Mouse (Mus musculus) lung, postnatal 0 days (tissue): ENCODE results near the gene Slc25a29. TPM values are rescaled to one million over a fixed set of nuclear protein-coding genes. Genes with fewer than 3 reads are reported as not detected.

Experiments used
- ATAC-seq: fragments of 200-750 bp; cut with Nextera tagmentation; 2 replicates; pipeline ENCODE4 v1.8.0; 2017; ENCODE audit warnings: moderate library complexity
- DNase-seq: peaks from one replicate; pipeline ENCODE4 v3.0.0-alpha.2; 2016; ENCODE audit warnings: low spot score
- H3K27ac ChIP-seq: fragments of 300-500 bp; sonication (generic); 2 replicates; pipeline ENCODE4 v1.5.1; 2014; ENCODE audit warnings: antibody characterized with exemption, mild to moderate bottlenecking, low read length, mixed read lengths
- H3K27me3 ChIP-seq: fragments of 300-500 bp; sonication (generic); replicated peaks from 2 replicates; pipeline ENCODE4 v1.6.1; 2014; ENCODE audit warnings: low read length, mixed read lengths; ENCODE audit not compliant: insufficient read depth
- H3K36me3 ChIP-seq: fragments of 300-500 bp; sonication (generic); 2 replicates; pipeline ENCODE4 v1.6.1; 2014; ENCODE audit warnings: low read length, mixed read lengths; ENCODE audit not compliant: insufficient read depth
- H3K4me1 ChIP-seq: fragments of 300-500 bp; sonication (generic); 2 replicates; pipeline ENCODE4 v1.6.1; 2014; ENCODE audit warnings: antibody characterized with exemption, low read depth, low read length, mixed read lengths; ENCODE audit not compliant: insufficient read depth
- H3K4me2 ChIP-seq: fragments of 300-500 bp; sonication (generic); replicated peaks from 2 replicates; pipeline ENCODE4 v1.6.1; 2014; ENCODE audit warnings: low read depth, mild to moderate bottlenecking, low read length, moderate library complexity, mixed read lengths
- H3K4me3 ChIP-seq: fragments of 300-500 bp; sonication (generic); 2 replicates; pipeline ENCODE4 v1.5.1; 2014; ENCODE audit warnings: low read depth, low read length
- H3K9ac ChIP-seq: fragments of 300-500 bp; sonication (generic); replicated peaks from 2 replicates; pipeline ENCODE4 v1.6.1; 2014; ENCODE audit warnings: low read depth, mild to moderate bottlenecking
- H3K9me3 ChIP-seq: fragments of 300-500 bp; sonication (generic); 2 replicates; pipeline ENCODE4 v1.6.1; 2016; ENCODE audit warnings: low read length, mixed read lengths
- CTCF ChIP-seq: IDR thresholded peaks from 2 replicates; pipeline ENCODE4 v1.5.1; 2016; ENCODE audit warnings: antibody characterized with exemption, mild to moderate bottlenecking
- EP300 ChIP-seq: IDR thresholded peaks from 2 replicates; pipeline ENCODE4 v1.6.1; 2016; ENCODE audit warnings: antibody characterized with exemption, mild to moderate bottlenecking, control low read depth
- WGBS: fragments of 180-500 bp; shearing (Covaris S2); extraction: QIAGEN DNeasy Blood & Tissue Kit; methylation state at CpG from one replicate; pipeline ENCODE4 v1.1.7; 2014; 5-methylcytosine and 5-hydroxymethylcytosine counted together
- polyA plus RNA-seq: library from polyadenylated mRNA; unstranded; fragments of >200 nt; fragmentation: Nextera tagmentation; extraction: Ambion mirVana; gene quantifications from 2 replicates; pipeline ENCODE4 v1.2.1, GENCODE M21; 2015

The Slc25a29 gene
- polyA plus RNA-seq, 1 experiment from 2014 or later = 19.7 TPM

DNA sequence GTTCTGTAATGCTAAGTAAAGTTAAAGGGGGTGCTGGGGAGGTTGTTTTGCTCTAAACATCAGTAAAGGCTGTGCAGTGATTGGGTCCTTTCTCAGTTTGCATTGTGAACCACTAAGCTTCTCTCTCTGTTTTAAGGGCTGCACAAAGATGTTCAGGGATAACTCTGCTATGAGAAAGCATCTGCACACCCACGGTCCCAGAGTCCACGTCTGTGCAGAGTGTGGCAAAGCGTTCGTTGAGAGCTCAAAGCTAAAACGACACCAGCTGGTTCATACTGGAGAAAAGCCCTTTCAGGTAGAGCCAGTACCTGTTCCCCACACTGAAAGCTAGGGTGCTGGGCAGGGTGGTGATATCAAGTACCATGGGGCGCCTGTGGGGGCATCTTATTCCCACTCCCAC is 21.2 kb downstream of the Slc25a29 start:
- H3K9me3 ChIP-seq = no peaks in the 10 kb centered on the region
- ATAC-seq = no peak
- 86% methylated on average over 6 of the region's 6 CpGs for WGBS
- TF ChIP-seq EP300 (no peak), CTCF (no peak)
- 0 out of 2 replicates have a peak, but pooled peaks cover 2% of the 10 kb centered on the region for H3K4me1 ChIP-seq
- no peak overlapping the region for H3K9ac ChIP-seq
- H3K4me2 ChIP-seq = no peak overlapping the region
- DNase-seq = no peak
- H3K27ac ChIP-seq = no peak overlapping the region
- no peaks in the 10 kb centered on the region for H3K27me3 ChIP-seq
- H3K4me3 ChIP-seq = no peak overlapping the region
- H3K36me3 ChIP-seq = peaks cover 4% of the 10 kb centered on the region; the same call in 1 of the 2 replicates

DNA sequence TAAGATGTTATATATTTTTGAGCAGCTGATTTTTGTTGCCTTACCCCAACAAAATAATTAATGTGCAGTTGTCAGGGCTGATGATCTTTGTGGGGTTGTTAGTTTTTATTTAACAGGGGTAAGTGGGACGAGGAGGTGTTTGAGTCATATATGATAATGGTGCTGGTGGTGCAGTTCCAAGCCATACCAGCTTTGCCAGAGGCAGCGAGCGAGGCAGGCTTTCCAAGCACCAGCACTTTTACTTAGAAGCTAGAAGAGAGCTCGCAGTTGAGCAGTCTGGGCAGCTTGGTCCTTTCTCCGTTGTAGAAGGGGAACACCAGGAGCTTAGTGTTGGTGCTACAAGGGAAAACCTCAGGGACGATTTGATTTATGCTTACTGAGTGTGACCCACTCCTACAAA is 23.2 kb downstream of the Slc25a29 start:
- 81% methylated on average over 6 of the region's 6 CpGs for WGBS
- no peak for ATAC-seq
- no peak overlapping the region for H3K4me2 ChIP-seq
- H3K4me1 ChIP-seq = 0 out of 2 replicates have a peak, but pooled peaks cover 2% of the 10 kb centered on the region
- H3K4me3 ChIP-seq = no peak overlapping the region
- no peak for TF ChIP-seq EP300
- TF ChIP-seq CTCF = no peak
- H3K27me3 ChIP-seq = no peaks in the 10 kb centered on the region
- no peak overlapping the region for H3K27ac ChIP-seq
- no peak for DNase-seq
- H3K9ac ChIP-seq = no peak overlapping the region
- H3K36me3 ChIP-seq = 0 out of 2 replicates have a peak, but pooled peaks cover 4% of the 10 kb centered on the region
- H3K9me3 ChIP-seq = no peaks in the 10 kb centered on the region

DNA sequence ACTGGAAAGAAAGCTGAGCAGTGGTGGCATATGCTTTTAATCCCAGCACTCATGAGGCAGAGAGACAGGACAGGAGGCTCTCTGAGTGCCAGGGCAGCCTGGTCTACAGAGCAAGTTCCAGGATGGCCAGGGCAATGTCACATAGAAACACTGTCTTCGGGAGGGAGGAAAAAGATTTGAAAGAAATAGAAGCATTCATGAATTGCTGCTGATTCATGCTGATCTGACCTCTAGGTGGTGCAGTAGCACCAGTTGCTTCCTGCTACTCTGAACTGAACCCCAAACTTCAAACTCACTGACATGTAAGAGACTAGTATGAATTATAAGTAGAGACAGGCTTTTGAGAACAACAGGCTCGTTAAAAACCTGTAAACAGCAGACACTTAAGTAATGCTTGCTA is 24.6 kb downstream of the Slc25a29 start:
- WGBS = 38% methylated on average over 2 of the region's 2 CpGs
- 0 out of 2 replicates have a peak, but pooled peaks cover 4% of the 10 kb centered on the region for H3K36me3 ChIP-seq
- H3K9ac ChIP-seq = no peak overlapping the region
- H3K9me3 ChIP-seq = no peaks in the 10 kb centered on the region
- H3K4me2 ChIP-seq = no peak overlapping the region
- 0 out of 2 replicates have a peak, but pooled peaks cover 2% of the 10 kb centered on the region for H3K4me1 ChIP-seq
- no peak overlapping the region for H3K4me3 ChIP-seq
- no peak overlapping the region for H3K27ac ChIP-seq
- TF ChIP-seq CTCF (peak; percentile 79), EP300 (no peak)
- H3K27me3 ChIP-seq = no peaks in the 10 kb centered on the region
- DNase-seq (peak; percentile 74), ATAC-seq (no peak; the same call in 1 of the 2 replicates)

DNA sequence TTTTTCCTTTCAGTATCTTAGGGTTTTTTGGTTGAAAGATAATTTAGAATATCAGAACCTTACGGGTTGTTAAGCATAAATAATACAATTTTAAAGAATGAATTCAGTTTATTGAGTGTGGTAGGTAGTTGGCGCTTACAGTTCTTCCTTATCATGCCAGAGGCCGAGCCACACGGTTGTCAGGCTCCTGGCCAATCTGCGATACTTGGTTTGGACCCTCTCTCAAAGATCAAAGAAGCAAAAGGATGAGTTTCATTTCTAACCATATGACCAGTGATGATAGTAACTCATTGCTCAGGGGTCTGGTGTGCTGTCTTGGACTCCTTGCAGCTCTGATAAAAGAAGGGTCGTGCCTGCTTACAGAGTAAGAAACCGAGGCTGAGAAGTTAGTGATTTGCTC is 25.4 kb downstream of the Slc25a29 start:
- 0 out of 2 replicates have a peak, but pooled peaks cover 2% of the 10 kb centered on the region for H3K4me1 ChIP-seq
- H3K27ac ChIP-seq = no peak overlapping the region
- WGBS = 73% methylated on average over 7 of the region's 7 CpGs
- TF ChIP-seq EP300 = no peak
- TF ChIP-seq CTCF = no peak
- H3K27me3 ChIP-seq = no peaks in the 10 kb centered on the region
- DNase-seq (no peak), ATAC-seq (no peak)
- no peak overlapping the region for H3K4me2 ChIP-seq
- H3K9ac ChIP-seq = no peak overlapping the region
- H3K9me3 ChIP-seq = no peaks in the 10 kb centered on the region
- no peak overlapping the region for H3K4me3 ChIP-seq
- H3K36me3 ChIP-seq = 0 out of 2 replicates have a peak, but pooled peaks cover 4% of the 10 kb centered on the region

DNA sequence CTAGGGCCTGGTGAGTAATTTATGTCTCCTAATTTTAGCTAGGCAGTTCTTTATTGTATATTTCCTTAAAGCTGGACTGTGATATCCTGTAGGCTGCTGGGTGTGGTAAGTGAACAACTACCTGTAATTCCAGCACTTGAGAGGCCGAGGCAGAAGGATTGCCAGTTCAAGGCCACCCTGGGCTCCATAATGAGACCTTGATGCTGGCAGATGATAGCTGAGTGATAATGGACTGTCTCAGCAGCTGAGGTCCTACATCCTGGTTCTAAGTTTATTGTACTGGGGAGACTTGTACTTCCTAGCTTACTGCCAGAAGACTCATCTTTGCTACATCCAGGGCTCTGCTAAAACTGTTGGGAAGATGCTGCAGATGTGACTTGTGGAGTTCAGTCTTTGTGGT is 25.9 kb downstream of the Slc25a29 start:
- no peaks in the 10 kb centered on the region for H3K27me3 ChIP-seq
- no peak overlapping the region for H3K27ac ChIP-seq
- H3K4me1 ChIP-seq = 0 out of 2 replicates have a peak, but pooled peaks cover 2% of the 10 kb centered on the region
- DNase-seq = no peak
- no peak overlapping the region for H3K4me2 ChIP-seq
- 68% methylated on average over 1 of the region's 1 CpGs for WGBS
- H3K9me3 ChIP-seq = no peaks in the 10 kb centered on the region
- 0 out of 2 replicates have a peak, but pooled peaks cover 2% of the 10 kb centered on the region for H3K36me3 ChIP-seq
- ATAC-seq = no peak
- H3K9ac ChIP-seq = no peak overlapping the region
- H3K4me3 ChIP-seq = no peak overlapping the region
- TF ChIP-seq EP300 = no peak
- TF ChIP-seq CTCF = no peak

DNA sequence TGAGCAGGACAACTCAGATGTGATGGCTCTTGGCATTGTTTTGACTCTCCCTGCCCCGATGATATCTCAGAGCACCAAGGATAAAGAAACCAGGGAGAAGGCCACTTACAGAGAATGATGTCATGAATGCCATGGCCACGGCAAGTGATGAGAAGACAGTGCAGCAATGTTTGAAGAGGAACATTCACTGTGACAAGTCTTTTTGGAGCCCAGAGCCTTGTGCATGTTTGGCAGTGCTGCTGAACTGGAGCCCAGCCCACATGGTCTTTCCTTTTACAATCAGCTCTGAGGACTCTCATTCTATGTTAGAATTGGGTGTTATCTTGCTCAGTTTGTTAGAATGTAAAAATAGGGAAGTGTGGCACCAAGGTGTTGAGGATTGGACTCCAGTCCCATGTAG is 27.2 kb downstream of the Slc25a29 start:
- DNase-seq (no peak), ATAC-seq (no peak)
- Histone ChIP-seq H3K27ac (no peak overlapping the region), H3K36me3 (no peaks in the 10 kb centered on the region), H3K9ac (no peak overlapping the region), H3K4me3 (no peak overlapping the region), H3K4me2 (no peak overlapping the region), H3K9me3 (no peaks in the 10 kb centered on the region), H3K4me1 (0 out of 2 replicates have a peak, but pooled peaks cover 2% of the 10 kb centered on the region), H3K27me3 (no peaks in the 10 kb centered on the region)
- TF ChIP-seq CTCF (no peak), EP300 (no peak)
- 69% methylated on average over 2 of the region's 2 CpGs for WGBS

DNA sequence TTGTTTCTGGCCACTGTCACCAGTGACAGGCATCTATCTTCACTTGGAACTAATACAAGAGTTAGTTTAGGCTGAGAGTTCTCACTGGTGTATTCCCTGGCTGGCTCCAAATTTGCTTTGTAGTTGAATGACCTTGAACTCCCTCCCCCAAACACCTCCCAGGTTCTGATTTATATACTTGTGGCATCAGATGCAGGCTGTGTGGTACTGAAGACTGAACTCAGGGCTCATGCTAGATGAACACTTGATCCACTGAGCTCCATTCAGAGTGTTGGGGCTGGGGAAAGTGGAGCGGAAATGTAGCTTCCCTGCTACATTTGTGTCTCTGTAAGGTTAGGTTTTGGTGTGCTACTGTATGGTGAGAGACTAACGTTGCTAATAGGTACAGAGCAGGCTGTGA is 31.3 kb downstream of the Slc25a29 start:
- 75% methylated on average over 2 of the region's 2 CpGs for WGBS

More for the DNA sequence above, 31.3 kb downstream of the Slc25a29 start:
- no peak overlapping the region for H3K27ac ChIP-seq
- H3K36me3 ChIP-seq = no peaks in the 10 kb centered on the region
- ATAC-seq (no peak), DNase-seq (no peak)
- H3K27me3 ChIP-seq = no peaks in the 10 kb centered on the region
- no peak overlapping the region for H3K4me3 ChIP-seq
- peaks cover 7% of the 10 kb centered on the region; the same call in 1 of the 2 replicates for H3K4me1 ChIP-seq
- no peak overlapping the region for H3K9ac ChIP-seq
- no peaks in the 10 kb centered on the region for H3K9me3 ChIP-seq
- TF ChIP-seq EP300 (no peak), CTCF (no peak)
- no peak overlapping the region for H3K4me2 ChIP-seq
